Mouse (Mus musculus): Measurements from ENCODE around the gene Kctd6.

DNA sequence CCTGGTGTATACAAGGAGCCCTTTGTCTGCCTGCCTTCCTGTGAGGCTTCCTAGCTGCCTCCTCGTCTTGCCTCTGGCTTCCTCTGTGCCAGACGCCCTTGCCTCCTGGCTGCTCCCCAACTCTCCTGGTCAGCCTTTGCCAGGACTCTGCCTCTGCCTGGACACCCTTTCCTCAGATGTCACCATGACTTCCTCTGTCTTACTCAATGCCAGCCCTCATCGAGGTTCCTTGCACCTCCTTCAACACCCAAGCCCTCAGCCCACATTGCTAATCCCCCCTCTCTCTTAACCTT, 44.3 kb downstream of the Kctd6 start:
- TF ChIP-seq CTCF (IDR thresholded peaks at IDR 0.05; ENCODE audit: low read depth) (no peak), EP300 (IDR thresholded peaks at IDR 0.05; ENCODE audit: low read depth) (no peak)
